Mouse (Mus musculus): ENCODE results near the gene Tmem265.

GRCm38 (mm10) chr7:127588011-127588871 lies 27.1 kb downstream of the Tmem265 start, which contains the start of the genes Ccdc189 and Rnf40:
- no peak for TF ChIP-seq CTCF (IDR thresholded peaks at IDR 0.05; ENCODE audit: extremely low read depth, insufficient read length, insufficient replicate concordance, low read depth, low read length)
- TF ChIP-seq POLR2A (IDR thresholded peaks at IDR 0.05; ENCODE audit: low read depth, low read length), result peak; percentile 24; the same call in 1 of the 2 replicates
